20 mouse cellular contexts compared by ENCODE assay signal in genomic region chr3:87724556-87724955, GRCm38 (mm10). TPM values are rescaled to one million over a fixed set of nuclear protein-coding genes. Genes with fewer than 3 reads are reported as not detected.
DNase-seq lines count a peak whose midpoint lies in the region; ATAC-seq and TF ChIP-seq lines count a peak whose summit lies in the region.
"Had no signal": no experiment of that assay in that cellular context is flagged by ENCODE, and none has a peak within 500 bp of the region (broad histone marks: within the 10 kb centered on the region; RNA-seq: fewer than 3 reads in every experiment).

No protein-coding gene starts in this region.

- H3K9ac ChIP-seq in forebrain, embryonic 11.5 days (ENCODE audit: low read length): no peak overlapping the region
- no peak overlapping the region for H3K9ac ChIP-seq in forebrain, postnatal 0 days
- H3K9ac ChIP-seq in liver, postnatal 0 days (replicated peaks): no peak overlapping the region
- no peak overlapping the region for H3K9ac ChIP-seq in stomach, postnatal 0 days (ENCODE audit: low read length)
- no peak overlapping the region for H3K9ac ChIP-seq in hindbrain, embryonic 14.5 days
- H3K9ac ChIP-seq: embryonic facial prominence, embryonic 13.5 days; forebrain, embryonic 13.5 days; heart, embryonic 12.5 days had no signal

- H3K27me3 ChIP-seq in forebrain, embryonic 11.5 days (ENCODE audit: control insufficient read depth, insufficient read depth, low read length): no peaks in the 10 kb centered on the region
- H3K27me3 ChIP-seq in forebrain, postnatal 0 days (ENCODE audit: insufficient read depth, low read length): no peaks in the 10 kb centered on the region
- no peaks in the 10 kb centered on the region for H3K27me3 ChIP-seq in liver, postnatal 0 days (ENCODE audit: insufficient read depth, low read length)
- H3K27me3 ChIP-seq in stomach, postnatal 0 days (ENCODE audit: control insufficient read depth, insufficient read depth, low read length): no peaks in the 10 kb centered on the region
- no peaks in the 10 kb centered on the region for H3K27me3 ChIP-seq in hindbrain, embryonic 14.5 days (ENCODE audit: control insufficient read depth, insufficient read depth, low read length)
- H3K27me3 ChIP-seq: CH12.LX; embryonic facial prominence, embryonic 13.5 days; forebrain, embryonic 13.5 days; heart, embryonic 12.5 days had no signal

- 84% methylated on average over 6 of the region's 6 CpGs for WGBS in forebrain, embryonic 11.5 days
- WGBS in forebrain, postnatal 0 days: 91% methylated on average over 6 of the region's 6 CpGs
- WGBS in liver, postnatal 0 days (ENCODE audit: insufficient replicate concordance): 80% methylated on average over 6 of the region's 6 CpGs
- WGBS in stomach, postnatal 0 days: 57% methylated on average over 6 of the region's 6 CpGs
- WGBS in hindbrain, embryonic 14.5 days: 85% methylated on average over 6 of the region's 6 CpGs

- H3K4me3 ChIP-seq in forebrain, embryonic 11.5 days (ENCODE audit: low read depth, low read length): no peak overlapping the region
- no peak overlapping the region for H3K4me3 ChIP-seq in forebrain, postnatal 0 days (ENCODE audit: low read depth, low read length)
- no peak overlapping the region for H3K4me3 ChIP-seq in liver, postnatal 0 days (ENCODE audit: low read depth, low read length)
- H3K4me3 ChIP-seq in stomach, postnatal 0 days (ENCODE audit: low read depth, low read length): no peak overlapping the region
- no peak overlapping the region for H3K4me3 ChIP-seq in hindbrain, embryonic 14.5 days (replicated peaks; ENCODE audit: low read length)
- H3K4me3 ChIP-seq: embryonic facial prominence, embryonic 13.5 days; forebrain, embryonic 13.5 days; heart, embryonic 12.5 days had no signal

- H3K9me3 ChIP-seq in forebrain, embryonic 11.5 days (ENCODE audit: control insufficient read depth, low read length): no peaks in the 10 kb centered on the region
- no peaks in the 10 kb centered on the region for H3K9me3 ChIP-seq in forebrain, postnatal 0 days (ENCODE audit: low read length)
- no peaks in the 10 kb centered on the region for H3K9me3 ChIP-seq in liver, postnatal 0 days (ENCODE audit: low read length)
- no peaks in the 10 kb centered on the region for H3K9me3 ChIP-seq in stomach, postnatal 0 days (ENCODE audit: control insufficient read depth, low read length)
- no peaks in the 10 kb centered on the region for H3K9me3 ChIP-seq in hindbrain, embryonic 14.5 days (ENCODE audit: control insufficient read depth, low read length)
- H3K9me3 ChIP-seq: embryonic facial prominence, embryonic 13.5 days; forebrain, embryonic 13.5 days; heart, embryonic 12.5 days had no signal

- H3K36me3 ChIP-seq in forebrain, embryonic 11.5 days (ENCODE audit: control insufficient read depth, insufficient read depth, low read length): peaks cover 3% of the 10 kb centered on the region; the same call in 1 of the 2 replicates
- H3K36me3 ChIP-seq in forebrain, postnatal 0 days (ENCODE audit: insufficient read depth): peaks cover 89% of the 10 kb centered on the region
- H3K36me3 ChIP-seq in liver, postnatal 0 days (replicated peaks; ENCODE audit: insufficient read depth, low read length): peaks cover 64% of the 10 kb centered on the region
- peaks cover 66% of the 10 kb centered on the region for H3K36me3 ChIP-seq in stomach, postnatal 0 days (ENCODE audit: control insufficient read depth, insufficient read depth, low read length)
- H3K36me3 ChIP-seq in hindbrain, embryonic 14.5 days (replicated peaks; ENCODE audit: control insufficient read depth, insufficient read depth): peaks cover 93% of the 10 kb centered on the region

- H3K4me1 ChIP-seq in forebrain, embryonic 11.5 days (replicated peaks; ENCODE audit: control insufficient read depth, insufficient read depth, low read length): no peaks in the 10 kb centered on the region
- H3K4me1 ChIP-seq in forebrain, postnatal 0 days (ENCODE audit: insufficient read depth): no peaks in the 10 kb centered on the region
- H3K4me1 ChIP-seq in liver, postnatal 0 days (ENCODE audit: insufficient read depth): no peaks in the 10 kb centered on the region
- H3K4me1 ChIP-seq in stomach, postnatal 0 days (replicated peaks; ENCODE audit: control insufficient read depth, insufficient read depth): no peaks in the 10 kb centered on the region
- no peaks in the 10 kb centered on the region for H3K4me1 ChIP-seq in hindbrain, embryonic 14.5 days (replicated peaks; ENCODE audit: control insufficient read depth, insufficient read depth, low read length)
- H3K4me1 ChIP-seq: embryonic facial prominence, embryonic 13.5 days; forebrain, embryonic 13.5 days; heart, embryonic 12.5 days had no signal

- H3K4me2 ChIP-seq in forebrain, embryonic 11.5 days (ENCODE audit: low read depth, low read length, severe bottlenecking): no peak overlapping the region
- H3K4me2 ChIP-seq in forebrain, postnatal 0 days (ENCODE audit: low read depth): no peak overlapping the region
- H3K4me2 ChIP-seq in liver, postnatal 0 days (ENCODE audit: low read depth, low read length): no peak overlapping the region
- H3K4me2 ChIP-seq in stomach, postnatal 0 days (replicated peaks; ENCODE audit: low read depth): no peak overlapping the region
- H3K4me2 ChIP-seq in hindbrain, embryonic 14.5 days (replicated peaks): no peak overlapping the region
- H3K4me2 ChIP-seq: embryonic facial prominence, embryonic 13.5 days; forebrain, embryonic 13.5 days; heart, embryonic 12.5 days had no signal

- peak; percentile 19 for DNase-seq in forebrain, embryonic 11.5 days (ENCODE audit: low spot score)
- DNase-seq in forebrain, postnatal 0 days: no peak
- DNase-seq in liver, postnatal 0 days: peak; percentile 10
- DNase-seq in liver (no peak), MN1 (ENCODE audit: low spot score) (peak; percentile 22)
- peak; percentile 10 for DNase-seq in stomach, postnatal 0 days (ENCODE audit: low spot score)
- DNase-seq in hindbrain, embryonic 14.5 days (ENCODE audit: low spot score): no peak
- DNase-seq: adrenal gland, adult 2 months; adrenal gland, postnatal 25 days; cerebellum, adult 18-20 months; cerebellum, adult 9-11 months; cerebellum, postnatal 36 days; gastrocnemius, postnatal 36 days; heart, postnatal 36 days had no signal

- TF ChIP-seq CTCF in forebrain, postnatal 0 days (IDR thresholded peaks at IDR 0.05; ENCODE audit: low read depth): no peak
- no peak for TF ChIP-seq CTCF in liver, postnatal 0 days (IDR thresholded peaks at IDR 0.05; ENCODE audit: low read depth)
- TF ChIP-seq CTCF in stomach, postnatal 0 days (IDR thresholded peaks at IDR 0.05; ENCODE audit: low read depth): no peak

- H3K27ac ChIP-seq in forebrain, embryonic 11.5 days (ENCODE audit: low read depth, low read length): no peak overlapping the region
- H3K27ac ChIP-seq in forebrain, postnatal 0 days (ENCODE audit: low read depth, low read length): no peak overlapping the region
- H3K27ac ChIP-seq in liver, postnatal 0 days (ENCODE audit: low read depth): no peak overlapping the region
- no peak overlapping the region for H3K27ac ChIP-seq in stomach, postnatal 0 days (replicated peaks)
- no peak overlapping the region for H3K27ac ChIP-seq in hindbrain, embryonic 14.5 days
- H3K27ac ChIP-seq: embryonic facial prominence, embryonic 13.5 days; forebrain, embryonic 13.5 days had no signal

- no peak for ATAC-seq in forebrain, embryonic 11.5 days (replicated peaks; ENCODE audit: low FRiP score)
- ATAC-seq in forebrain, postnatal 0 days: no peak
- no peak for ATAC-seq in liver, postnatal 0 days
- 0 out of 2 replicates have a peak, but pooled peaks have one; percentile 31 for ATAC-seq in stomach, postnatal 0 days (ENCODE audit: low FRiP score, low TSS enrichment)
- ATAC-seq in hindbrain, embryonic 14.5 days (ENCODE audit: low FRiP score): no peak
- ATAC-seq: forebrain, embryonic 13.5 days; hindbrain, embryonic 16.5 days; inflammation-experienced regulatory T-cells, adult 6 months had no signal

- TF ChIP-seq EP300 in liver, postnatal 0 days (IDR thresholded peaks at IDR 0.05; ENCODE audit: low read depth): no peak
- TF ChIP-seq EP300 in stomach, postnatal 0 days (optimal IDR thresholded peaks at IDR 0.05): no peak

RNA-seq across cellular contexts. Expression of gene Lrrc71, which starts 23.9 kb away (rescaled TPM):
- 0.24 and 0.55 TPM in 2 replicates for polyA plus RNA-seq in forebrain, embryonic 11.5 days (2014; fragmentation: Nextera tagmentation; extraction: Ambion mirVana)
- total RNA-seq in forebrain, postnatal 0 days (2014; rRNA removed): 2.2 and 3.0 TPM in 2 replicates
- polyA plus RNA-seq in forebrain, postnatal 0 days (2015; fragmentation: Nextera tagmentation; extraction: Ambion mirVana): 0.77 and 1.6 TPM in 2 replicates
- 0.23 and 0.25 TPM in 2 replicates for polyA plus RNA-seq in liver, postnatal 0 days (2015; fragmentation: Nextera tagmentation; extraction: Ambion mirVana)
- 0.29 and 0.38 TPM in 2 replicates for polyA plus RNA-seq in stomach, postnatal 0 days (2015; fragmentation: Nextera tagmentation; extraction: Ambion mirVana)
- polyA plus RNA-seq in hindbrain, embryonic 14.5 days (2014; fragmentation: Nextera tagmentation; extraction: Ambion mirVana): 0.54 and 0.89 TPM in 2 replicates

Comparison
In these comparisons a context has a peak if more than half of its experiments do, and no peak if none do; other contexts are left out.
1. DNase-seq: peak in forebrain, embryonic 11.5 days (single experiment), liver, postnatal 0 days (single experiment), MN1 (single experiment) and stomach, postnatal 0 days (single experiment); none in forebrain, postnatal 0 days (single experiment), liver (single experiment) and hindbrain, embryonic 14.5 days (single experiment).